Mouse (Mus musculus): ENCODE measurements around the gene Aqp7.
"Not testable (repeated sequence)": the region's sequence is repeated elsewhere in the genome, so short reads cannot be mapped to it uniquely, and the experiment has no call there.

Gene Aqp7

DNA sequence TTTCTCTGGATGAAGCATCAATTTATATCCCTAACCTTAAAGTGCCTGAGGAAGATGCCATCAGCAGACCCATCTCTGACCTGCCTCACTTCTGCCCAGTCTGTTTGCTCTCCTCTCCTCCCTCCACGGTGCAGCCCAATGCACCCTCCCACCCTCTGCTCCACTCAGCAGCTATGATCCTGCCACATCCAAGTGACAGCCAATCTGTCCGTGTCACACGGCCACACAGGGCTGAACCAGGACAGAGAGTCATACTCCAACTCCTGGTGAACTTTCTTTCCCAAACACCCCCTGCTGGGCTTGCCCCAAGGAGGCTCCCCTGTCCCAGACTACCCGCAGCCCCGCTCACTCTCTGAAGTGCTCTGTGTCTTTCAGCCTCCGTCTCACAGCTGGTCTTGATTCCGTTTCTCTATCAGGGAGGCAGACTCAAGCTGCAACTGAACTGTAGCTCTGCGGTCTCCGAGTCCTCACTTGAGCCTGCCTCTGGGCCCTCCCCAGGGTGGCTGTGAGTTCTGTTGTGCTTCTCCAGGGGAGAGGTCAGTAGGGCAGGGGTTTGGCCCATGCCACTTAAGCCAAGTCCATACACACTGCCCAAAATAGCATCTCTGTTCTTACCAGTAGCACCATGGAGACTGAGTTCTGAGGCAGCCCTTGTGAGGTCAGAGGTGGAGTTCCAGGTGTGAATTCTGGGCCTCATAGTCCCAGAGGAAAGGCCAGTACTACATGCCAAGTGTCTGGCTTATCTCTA is at the start of gene Aqp7:
Aqp7 (minus strand) TSS at position 616 of the 748 bp plus-strand sequence.
- no peak for DNase-seq (ENCODE audit: low read depth, low spot score)

DNA sequence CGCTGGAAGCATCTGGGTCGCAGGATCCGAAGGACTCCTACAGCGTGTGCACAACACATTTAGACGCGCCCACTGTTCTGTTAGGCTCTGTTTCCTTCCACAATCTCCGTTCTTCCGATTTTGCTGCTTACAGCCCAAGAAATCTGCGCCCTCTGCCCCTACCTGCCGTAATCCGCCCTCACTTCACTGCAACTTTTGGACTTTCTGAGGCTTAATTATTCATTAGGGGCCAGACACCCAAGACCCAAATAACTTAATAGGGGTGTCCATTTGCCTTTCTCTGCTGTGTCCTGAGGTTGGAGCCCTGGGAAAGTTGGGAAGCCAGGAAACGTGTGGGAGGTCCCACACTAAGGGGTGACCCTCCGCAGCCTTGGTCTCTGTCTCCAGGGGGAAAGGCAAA is 49.4 kb upstream of the Aqp7 start:
- no peak for DNase-seq (ENCODE audit: low read depth, low spot score)

DNA sequence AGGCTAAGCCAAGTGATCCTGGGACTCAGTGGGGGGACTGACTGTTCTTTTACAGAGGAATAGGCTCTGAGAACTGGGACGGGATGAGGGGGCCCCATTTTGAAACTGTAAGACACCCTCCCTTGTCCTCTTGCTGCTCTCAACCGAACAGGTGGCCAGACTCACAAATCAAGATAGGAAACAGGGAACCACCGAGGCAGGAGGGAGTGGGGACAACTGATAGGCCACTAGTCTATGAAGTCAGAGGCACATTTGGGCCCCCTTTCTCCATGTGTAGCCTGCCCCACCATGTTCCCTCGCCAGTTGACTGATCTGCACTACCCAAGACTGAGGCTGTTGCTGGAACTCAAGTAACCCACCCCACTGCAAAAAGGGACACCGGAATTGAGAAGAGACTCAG is 48.9 kb upstream of the Aqp7 start:
- DNase-seq (ENCODE audit: low read depth, low spot score), result no peak

DNA sequence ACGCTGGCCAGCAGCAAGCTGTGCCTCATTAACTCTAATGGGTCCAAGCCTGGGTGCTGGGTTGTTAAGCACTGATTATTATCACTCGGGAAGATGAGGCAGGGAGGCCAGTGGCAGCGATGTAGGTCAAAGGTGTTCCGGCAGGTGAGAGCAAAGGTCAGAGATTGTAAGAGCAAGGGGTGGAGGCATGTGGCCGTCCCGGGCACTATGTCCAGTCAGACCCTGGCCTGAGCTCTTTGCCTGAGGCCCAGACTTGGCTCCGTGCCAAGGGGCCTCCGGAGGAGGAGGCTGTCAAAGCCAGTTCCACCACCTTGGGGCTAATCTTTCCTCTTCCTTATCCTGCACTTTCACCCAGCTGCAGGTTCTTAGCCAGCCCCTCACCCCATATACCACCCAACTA is 48.2 kb upstream of the Aqp7 start:
- no peak for DNase-seq (ENCODE audit: low read depth, low spot score)

DNA sequence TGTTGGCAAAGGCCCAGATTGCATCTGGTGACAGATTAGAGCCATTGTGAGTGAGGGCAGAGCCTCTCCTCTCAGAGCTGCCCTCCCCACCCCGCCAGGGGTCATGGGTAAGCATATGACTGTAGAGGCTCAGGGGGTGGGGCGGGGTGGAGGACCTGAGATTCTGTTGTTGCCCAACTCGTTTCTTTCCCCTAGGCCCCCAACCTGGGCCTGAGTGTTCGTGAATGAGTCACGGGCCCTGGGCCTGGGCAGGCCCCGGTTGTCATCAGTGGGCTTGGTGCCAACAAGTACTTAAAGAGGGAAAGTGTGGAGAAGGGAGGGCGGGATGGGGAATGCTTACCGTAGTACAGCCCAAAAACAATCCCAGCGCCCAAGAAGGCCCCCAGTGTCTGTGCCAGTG is 46.4 kb upstream of the Aqp7 start:
- DNase-seq (ENCODE audit: low read depth, low spot score), result no peak

DNA sequence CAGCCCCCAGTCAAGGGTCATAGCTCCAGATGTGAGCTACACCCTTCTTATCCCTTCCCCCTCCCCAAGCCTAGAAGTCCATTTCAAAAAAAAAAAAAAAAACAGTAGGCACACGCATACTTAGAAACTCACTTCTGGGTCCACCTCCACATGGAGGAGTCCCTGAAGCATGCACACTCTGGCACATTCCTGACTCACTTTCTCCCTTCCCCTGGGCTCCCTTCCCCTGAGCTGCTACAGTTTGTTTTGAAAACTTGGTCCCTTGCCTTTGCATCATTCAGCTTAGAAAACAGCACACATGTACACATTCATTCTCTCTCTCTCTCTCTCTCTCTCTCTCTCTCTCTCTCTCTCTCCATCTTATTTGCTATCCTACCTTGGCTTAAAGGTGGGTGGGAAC is 45.0 kb upstream of the Aqp7 start:
- peak; percentile 24 for DNase-seq (ENCODE audit: low read depth, low spot score)

DNA sequence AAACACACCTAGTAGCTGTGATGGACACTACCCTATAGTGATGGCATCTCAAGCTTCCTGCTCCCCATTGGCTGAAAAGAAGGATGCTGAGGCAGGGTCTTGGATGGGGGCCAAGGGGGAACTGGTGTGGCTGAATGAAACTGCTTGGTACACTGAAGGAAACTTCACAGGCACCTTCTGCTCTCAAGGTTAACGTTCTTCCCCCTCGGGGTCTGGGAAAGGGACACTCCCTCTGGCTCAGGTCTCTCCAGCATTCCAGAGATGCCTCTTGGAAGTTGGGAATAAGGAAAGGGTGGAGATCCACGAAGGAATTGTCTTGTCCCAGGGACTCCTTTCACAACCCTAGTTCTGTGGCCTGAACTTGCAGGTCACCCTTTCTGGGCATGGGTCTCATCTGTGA is 43.5 kb upstream of the Aqp7 start:
- DNase-seq (ENCODE audit: low read depth, low spot score), result no peak

DNA sequence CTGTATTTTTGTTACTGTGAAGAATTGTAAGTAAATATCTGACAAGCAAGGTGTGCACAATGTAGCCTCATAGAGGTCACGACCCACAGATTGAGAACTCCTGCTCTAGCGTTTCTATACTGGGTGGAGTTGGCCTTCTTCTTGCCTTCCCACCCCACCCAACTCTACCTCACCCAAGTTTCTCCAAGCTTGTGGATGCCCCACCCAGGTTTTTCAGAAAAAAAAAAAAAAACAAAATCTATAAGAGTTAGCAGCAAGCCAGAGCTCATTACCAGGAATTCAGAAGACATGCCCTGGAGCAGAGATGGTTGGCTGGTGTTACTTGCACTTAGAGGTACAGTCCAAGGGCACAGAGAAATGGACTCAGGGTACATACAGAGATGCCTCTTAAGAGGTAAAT is 41.8 kb upstream of the Aqp7 start:
- no peak for DNase-seq (ENCODE audit: low read depth, low spot score)

DNA sequence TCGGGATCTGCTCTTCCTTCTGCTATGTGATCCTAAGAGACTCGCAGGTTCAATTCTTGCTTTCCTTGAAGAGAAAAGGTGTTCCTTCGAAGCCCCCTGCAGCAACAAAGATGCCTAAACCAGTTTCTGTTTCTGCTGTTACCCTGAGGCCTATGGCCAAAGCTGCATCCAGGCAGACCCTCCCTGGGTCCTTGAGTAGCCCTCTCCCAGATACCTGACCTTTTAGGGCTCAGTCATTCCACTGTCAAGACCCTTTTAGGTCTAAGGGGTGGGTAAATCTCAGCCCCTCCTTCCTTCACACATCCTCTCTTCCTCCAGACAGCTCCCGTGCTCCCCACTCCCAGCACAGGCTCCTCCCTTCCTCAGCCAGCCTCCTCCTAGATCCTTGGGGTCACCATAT is 41.2 kb upstream of the Aqp7 start:
- DNase-seq (ENCODE audit: low read depth, low spot score), result no peak

DNA sequence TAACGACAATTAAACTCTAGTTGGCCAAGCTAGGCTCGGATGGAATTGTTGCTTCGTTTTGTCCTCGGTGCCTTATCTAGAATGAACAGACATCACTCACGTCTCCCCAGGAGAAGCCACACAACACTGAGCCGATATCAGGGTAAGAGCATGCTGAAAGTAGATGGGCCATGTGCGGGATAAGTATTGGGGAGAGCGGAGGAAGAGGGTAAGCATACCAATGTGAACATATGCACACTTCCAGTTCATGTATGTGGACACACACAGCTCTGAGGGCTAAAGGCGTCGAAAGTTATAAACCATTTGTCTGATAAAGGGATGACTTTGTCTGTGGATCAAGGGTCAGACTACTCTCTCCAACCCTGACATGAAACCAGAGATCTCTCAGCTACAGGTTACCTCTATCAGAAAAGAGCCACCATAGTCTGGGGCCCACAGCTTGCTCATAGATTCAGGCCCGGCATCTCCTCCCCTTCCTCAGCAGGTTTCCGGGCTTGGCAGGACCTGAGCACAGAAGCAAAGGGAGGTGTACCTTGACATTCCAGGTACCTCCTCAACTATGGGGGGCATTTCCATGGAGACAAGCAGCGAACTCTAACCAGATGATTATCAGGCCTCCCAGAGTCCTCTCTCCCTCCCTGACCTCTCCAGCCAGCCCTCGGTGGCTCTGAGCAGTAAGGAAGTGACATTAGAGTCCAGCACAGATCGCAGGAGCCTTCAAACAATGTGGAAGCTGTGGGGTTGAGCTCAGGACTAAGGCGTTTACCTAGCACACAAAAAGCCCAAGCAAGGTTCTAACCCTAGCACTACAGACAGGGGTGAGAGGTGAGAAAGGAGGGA is 39.7 kb upstream of the Aqp7 start:
- no peak for DNase-seq (ENCODE audit: low read depth, low spot score)

DNA sequence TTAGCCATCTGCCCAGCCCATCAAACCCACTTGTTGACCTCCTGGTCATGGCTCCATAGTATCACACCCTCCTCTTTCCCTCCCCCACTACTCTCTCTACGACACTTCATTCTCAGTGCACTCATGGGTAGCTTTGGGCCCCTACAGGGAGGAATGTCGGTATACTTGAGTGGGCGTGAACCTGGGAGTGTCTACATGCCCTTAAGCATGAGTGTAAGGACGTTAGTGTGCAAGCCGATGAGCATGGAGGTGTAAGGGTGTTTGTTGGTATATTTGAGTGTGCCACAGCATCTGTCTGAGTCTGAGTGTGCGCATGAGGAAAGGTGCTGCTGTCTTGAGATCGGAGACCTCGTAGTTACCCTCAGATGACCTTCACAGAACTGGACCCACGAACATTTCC is 39.0 kb upstream of the Aqp7 start:
- no peak for DNase-seq (ENCODE audit: low read depth, low spot score)

DNA sequence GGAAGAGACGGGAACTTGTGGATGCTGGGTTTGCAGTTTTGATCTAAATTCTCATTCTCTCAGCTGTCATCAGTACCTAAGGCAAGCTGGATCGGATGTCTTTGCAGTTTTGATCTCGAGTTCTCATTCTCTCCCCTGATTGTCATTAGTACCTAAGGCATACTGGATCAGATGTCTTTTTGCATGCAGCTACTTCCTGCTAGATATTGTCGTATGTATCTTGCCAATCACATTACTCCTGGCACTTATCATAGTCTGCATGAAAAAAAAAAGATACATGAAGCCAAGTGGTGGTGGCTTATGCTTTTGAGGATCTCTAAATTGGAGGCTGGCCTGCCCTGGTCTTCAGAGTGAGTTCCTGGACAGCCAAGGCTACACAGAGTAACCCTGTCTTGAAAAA is 36.9 kb upstream of the Aqp7 start:
- DNase-seq (ENCODE audit: low read depth, low spot score), result no peak

DNA sequence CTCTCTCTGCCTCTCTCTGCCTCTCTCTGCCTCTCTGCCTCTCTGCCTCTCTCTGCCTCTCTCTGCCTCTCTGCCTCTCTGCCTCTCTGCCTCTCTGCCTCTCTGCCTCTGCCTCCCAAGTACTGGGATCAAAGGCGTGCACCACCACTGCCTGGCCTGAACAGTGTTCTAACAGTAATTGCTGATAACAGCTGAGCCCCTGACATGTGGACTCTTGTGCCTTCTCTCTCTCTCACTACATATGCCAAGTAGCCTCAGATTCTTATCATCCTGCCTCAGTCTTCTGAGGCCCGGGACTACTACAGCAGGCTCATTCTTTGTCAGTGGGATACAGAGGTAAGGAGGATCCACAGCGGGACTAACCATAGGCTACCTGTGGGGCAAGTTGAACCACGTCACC is 34.9 kb upstream of the Aqp7 start:
- not testable (repeated sequence) for DNase-seq (ENCODE audit: low read depth, low spot score)

DNA sequence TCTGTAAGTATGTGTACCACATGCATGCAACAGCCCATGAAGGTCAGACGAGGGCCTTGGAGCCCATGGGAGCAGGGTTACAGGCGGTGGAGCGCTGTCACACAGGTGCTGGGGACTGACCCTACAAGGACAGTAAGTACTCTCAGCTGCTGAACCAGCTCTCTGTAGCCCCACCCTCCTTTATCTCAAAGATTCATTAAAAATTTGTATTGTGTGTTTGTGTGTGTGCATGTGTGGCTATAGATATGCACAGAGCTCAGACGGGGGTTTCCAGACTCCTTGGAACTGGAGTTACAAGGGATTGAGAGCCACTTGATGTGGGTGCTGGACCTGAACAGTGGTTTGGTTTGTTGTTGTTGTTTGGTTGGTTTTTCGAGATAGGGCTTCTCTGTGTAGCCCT is 33.8 kb upstream of the Aqp7 start:
- no peak for DNase-seq (ENCODE audit: low read depth, low spot score)

DNA sequence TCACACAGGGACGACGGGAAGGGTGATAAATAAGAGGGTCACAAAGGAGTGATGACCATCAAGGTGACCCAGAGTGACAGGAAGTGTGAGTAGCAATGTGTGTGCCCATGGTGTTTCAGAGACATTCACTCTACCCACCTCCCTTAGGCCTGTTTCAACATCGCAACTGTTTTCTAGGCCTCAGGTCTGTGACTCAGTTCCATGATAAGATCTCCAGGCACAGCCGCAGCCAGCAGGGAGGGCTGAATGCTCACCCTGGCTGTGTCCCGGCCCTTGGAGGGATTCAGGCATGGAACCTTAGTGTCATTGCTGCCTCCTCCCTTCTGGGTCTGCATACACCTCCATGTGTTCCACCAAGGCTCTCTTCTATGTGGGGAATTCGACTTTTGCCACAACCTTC is 30.8 kb upstream of the Aqp7 start:
- DNase-seq (ENCODE audit: low read depth, low spot score), result no peak

DNA sequence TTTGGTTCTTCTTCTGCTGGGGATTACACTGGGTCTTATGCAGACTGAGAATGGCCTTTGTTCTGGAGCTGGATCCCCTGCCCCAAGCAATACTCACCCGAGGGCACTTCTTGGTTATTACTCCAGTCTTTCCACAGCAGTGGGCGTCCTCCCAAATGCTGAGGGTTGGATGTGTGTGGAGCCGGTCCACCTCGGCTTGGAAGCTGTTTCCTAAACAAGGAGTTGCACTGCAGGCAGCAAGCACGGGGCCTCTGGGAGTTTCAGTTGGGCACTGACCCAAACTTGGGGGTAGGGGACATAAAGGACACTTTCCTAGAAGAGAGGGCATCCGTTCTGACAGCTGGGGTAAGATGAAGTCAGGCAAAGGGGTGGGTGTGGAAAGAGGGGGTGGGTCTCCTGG is 26.5 kb upstream of the Aqp7 start:
- DNase-seq (ENCODE audit: low read depth, low spot score), result no peak

DNA sequence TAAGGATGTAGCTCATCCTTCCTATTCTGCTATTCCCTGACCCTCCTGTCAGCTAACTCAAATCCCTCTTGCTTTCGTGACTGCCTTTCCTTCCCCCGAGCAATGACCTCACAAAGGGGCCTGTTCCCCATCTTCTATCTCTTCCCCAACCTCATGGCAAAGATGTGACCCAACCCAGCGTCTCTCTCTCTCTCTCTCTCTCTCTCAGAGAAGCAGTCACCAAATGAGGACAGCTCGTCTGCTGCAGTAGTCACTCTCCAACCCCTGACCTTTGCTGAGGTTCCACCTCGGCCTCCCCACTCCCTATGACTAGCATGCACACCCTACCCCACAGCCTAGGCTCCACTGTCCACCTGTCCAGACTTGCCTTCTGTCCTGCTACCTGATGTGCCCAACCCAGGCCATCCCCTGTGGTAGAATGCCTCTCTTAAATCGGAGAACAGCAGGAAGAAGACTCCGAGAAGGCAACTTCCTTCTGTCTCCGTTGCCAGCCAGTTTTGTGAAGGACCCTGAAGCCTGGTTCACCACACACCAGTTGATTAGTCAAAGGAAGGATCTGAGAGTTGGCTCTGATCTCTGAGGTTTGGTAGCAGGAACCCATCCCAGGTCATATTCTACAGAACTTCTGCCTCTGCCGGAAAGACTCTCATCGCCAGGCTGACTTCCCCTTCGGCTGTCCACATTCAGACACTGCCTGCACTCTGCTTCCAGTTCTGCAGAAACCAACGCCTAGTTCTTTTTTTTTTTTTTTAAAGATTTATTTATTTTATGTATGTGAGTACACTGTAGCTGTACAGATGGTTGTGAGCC is 25.3 kb upstream of the Aqp7 start:
- DNase-seq (ENCODE audit: low read depth, low spot score), result peak; percentile 24

DNA sequence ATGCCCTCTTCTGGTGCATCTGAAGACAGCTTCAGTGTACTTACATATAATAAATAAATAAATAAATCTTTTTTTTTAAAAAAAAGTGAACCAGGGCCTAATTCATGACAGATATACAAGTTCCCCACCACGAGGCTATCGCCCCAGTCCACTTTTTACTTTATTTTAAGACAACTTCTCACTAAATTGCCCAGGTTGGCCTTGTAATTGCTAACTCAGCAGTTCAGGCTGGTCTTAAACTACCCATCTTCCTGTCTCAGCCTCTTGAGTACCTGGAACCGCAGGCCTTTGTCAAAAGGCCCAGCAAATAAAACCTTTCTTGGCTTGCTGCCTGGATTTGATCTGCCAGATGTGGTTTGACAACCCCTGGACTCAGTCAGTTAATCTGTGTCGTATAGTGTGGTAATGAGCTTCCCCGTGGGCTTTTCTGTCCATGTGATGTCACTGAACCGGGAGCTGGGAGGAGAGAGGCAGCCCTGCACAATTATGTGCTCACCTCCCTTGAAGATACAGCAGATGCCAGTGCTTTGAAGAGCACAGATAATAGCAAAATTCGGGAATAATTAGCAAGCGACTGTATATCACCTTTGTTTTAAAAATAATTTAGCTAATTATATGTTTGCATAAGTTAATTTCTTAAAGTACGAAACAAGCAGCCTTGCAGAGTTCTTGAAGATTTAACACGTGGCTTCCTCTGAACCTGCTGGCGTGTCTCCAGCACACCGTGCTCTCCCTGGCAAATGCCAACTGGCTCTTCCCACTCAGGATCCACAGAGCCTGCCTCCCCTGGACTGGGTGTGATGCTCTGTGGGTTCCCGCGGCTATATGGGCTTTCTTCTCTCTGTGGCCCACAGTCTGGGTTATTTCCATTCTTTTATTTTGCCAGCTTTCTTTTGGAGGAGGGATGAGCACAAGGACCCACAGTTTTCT is 23.8 kb upstream of the Aqp7 start:
- peak; percentile 59 for DNase-seq (ENCODE audit: low read depth, low spot score)

DNA sequence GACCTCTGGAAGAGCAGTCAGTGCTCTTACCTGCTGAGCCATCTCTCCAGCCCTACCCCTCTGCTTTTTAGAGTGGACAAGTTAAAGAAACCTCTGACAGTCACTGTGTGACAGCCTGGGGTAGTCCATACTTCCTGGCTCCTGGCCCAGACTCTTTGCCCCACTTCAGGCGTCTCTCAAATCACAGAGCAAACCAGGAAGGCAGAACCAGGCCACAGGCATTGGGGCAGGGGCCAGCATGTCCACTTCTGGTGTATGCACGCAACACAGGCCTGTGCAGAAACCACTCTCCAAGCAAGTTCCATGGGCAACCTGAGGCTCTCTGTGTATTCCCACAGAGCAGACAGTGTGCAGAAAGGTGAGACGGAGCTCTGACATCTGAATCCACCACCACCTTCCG is 17.3 kb upstream of the Aqp7 start:
- DNase-seq (ENCODE audit: low read depth, low spot score), result no peak

DNA sequence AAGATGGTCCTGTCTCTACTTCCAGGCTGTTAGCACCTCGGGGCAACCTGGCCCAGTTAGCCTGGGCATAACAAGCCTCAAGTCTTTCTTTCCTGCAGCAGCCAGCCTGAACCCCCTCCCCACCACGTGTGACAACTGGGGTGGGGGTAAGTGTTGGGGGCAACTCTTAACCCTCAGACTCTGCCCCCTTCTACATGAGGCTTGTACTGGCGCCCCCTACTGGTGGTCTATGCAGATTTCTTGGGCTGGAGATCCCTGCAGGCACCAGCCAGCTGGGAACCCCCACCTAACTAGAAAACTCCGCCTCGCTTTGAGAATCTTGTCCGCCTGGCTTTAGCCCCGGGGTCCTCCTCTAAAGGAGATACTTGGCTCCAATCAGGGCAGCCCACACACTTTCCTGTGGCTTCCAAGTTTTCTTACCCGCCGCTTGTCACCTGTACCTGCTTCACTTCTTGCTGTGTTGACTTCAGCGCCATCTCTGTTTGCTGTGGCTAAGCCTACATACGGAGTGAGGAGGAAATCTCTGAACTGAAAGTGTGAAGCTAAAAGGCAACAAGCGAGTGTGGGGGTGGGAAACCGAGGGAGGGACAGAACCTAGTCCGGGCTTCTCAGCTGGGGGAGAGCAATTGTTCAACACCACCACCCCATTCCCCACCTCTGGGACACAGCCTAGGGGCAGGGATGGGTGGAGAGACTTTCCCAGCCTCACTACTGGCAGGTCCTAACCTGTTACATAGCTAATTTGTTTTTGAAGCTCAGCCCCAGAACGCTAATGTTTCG is 16.1 kb upstream of the Aqp7 start:
- DNase-seq (ENCODE audit: low read depth, low spot score), result no peak

DNA sequence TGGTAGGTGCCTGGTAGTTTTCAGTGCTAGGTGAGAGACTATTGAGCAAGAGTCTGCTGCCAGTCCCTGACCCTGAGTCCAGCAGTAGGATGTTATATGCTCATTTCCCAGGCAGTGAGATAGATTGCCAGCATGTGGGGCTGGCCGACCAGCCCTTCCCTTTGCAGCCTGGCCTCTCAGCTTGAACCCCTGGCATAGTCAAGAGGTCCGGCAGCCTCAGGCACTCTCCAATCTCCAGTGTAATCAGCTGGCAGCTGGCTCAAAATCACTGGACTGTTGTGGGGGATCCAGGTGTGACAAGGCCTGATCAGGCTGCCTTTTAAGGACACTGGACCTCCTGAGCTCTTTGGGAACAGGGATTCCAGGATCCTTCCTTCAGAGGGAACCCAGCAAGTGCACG is 15.4 kb upstream of the Aqp7 start:
- DNase-seq (ENCODE audit: low read depth, low spot score), result no peak

Measured in brain, adult 2 months (tissue).